Mouse (Mus musculus): ENCODE data around the gene Ensa.
A peak's percentile ranks its signal among the peaks of the same experiment; 100 is the strongest.
"Not testable (repeated sequence)": the region's sequence is repeated elsewhere in the genome, so short reads cannot be mapped to it uniquely, and the experiment has no call there.

Gene Ensa

GRCm38 (mm10) chr3:95662724-95663449, 38.1 kb downstream of the Ensa start:
- DNase-seq (ENCODE audit: low spot score in 2 of 2): no peak

GRCm38 (mm10) chr3:95663486-95663885, 38.7 kb downstream of the Ensa start:
- DNase-seq (ENCODE audit: low spot score in 2 of 2): no peak

- DNase-seq (ENCODE audit: low spot score in 2 of 2): no peak
These were observed 39.3 kb downstream of the Ensa start for GRCm38 (mm10) chr3:95663969-95664608.

- no peak for DNase-seq (ENCODE audit: low spot score in 2 of 2)
These were observed 40.2 kb downstream of the Ensa start for GRCm38 (mm10) chr3:95664940-95665352.

- DNase-seq (ENCODE audit: low spot score in 2 of 2): peak; percentile 69 to 76
These were observed 41.5 kb downstream of the Ensa start for GRCm38 (mm10) chr3:95666124-95666844.

GRCm38 (mm10) chr3:95667521-95667920, 42.7 kb downstream of the Ensa start:
- DNase-seq (ENCODE audit: low spot score in 2 of 2): no peak

GRCm38 (mm10) chr3:95668026-95668425, 43.2 kb downstream of the Ensa start:
- peak; percentile 60 to 74 for DNase-seq (ENCODE audit: low spot score in 2 of 2)

GRCm38 (mm10) chr3:95668589-95669308, 44.0 kb downstream of the Ensa start:
- DNase-seq (ENCODE audit: low spot score in 2 of 2): no peak

GRCm38 (mm10) chr3:95669309-95669665, 44.5 kb downstream of the Ensa start:
- no peak for DNase-seq (ENCODE audit: low spot score in 2 of 2)

- not testable (repeated sequence) for DNase-seq (ENCODE audit: low spot score in 2 of 2)
These were observed 45.6 kb downstream of the Ensa start for GRCm38 (mm10) chr3:95670419-95670818.

- DNase-seq (ENCODE audit: low spot score in 2 of 2): no peak
These were observed 46.4 kb downstream of the Ensa start for GRCm38 (mm10) chr3:95671201-95671600.

GRCm38 (mm10) chr3:95672461-95672860, 47.7 kb downstream of the Ensa start:
- no peak for DNase-seq (ENCODE audit: low spot score in 2 of 2)

GRCm38 (mm10) chr3:95672861-95673706, 48.3 kb downstream of the Ensa start:
- no peak for DNase-seq (ENCODE audit: low spot score in 2 of 2)

GRCm38 (mm10) chr3:95673707-95674211, 49.0 kb downstream of the Ensa start:
- DNase-seq (ENCODE audit: low spot score in 2 of 2): no peak

GRCm38 (mm10) chr3:95674236-95674635, 49.4 kb downstream of the Ensa start:
- DNase-seq (ENCODE audit: low spot score in 2 of 2): peak; percentile 74 to 83

GRCm38 (mm10) chr3:95674812-95675211, 50.0 kb downstream of the Ensa start:
- no peak for DNase-seq (ENCODE audit: low spot score in 2 of 2)

GRCm38 (mm10) chr3:95675301-95676092, 50.7 kb downstream of the Ensa start:
- peak; percentile 77 to 85 for DNase-seq (ENCODE audit: low spot score in 2 of 2)

- DNase-seq (ENCODE audit: low spot score in 2 of 2): peak; percentile 72 to 79
These were observed 52.1 kb downstream of the Ensa start for GRCm38 (mm10) chr3:95676745-95677419.

- DNase-seq (ENCODE audit: low spot score in 2 of 2): no peak
These were observed 52.8 kb downstream of the Ensa start for GRCm38 (mm10) chr3:95677420-95678090.
